Mouse (Mus musculus) midbrain, postnatal 0 days (tissue): ENCODE results near the gene Olfr199. TPM values are rescaled to one million over a fixed set of nuclear protein-coding genes. Genes with fewer than 3 reads are reported as not detected.
"Not testable (repeated sequence)": the region's sequence is repeated elsewhere in the genome, so short reads cannot be mapped to it uniquely, and the experiment has no call there.

ENCODE experiments used
- ATAC-seq: fragments of 200-750 bp; cut with Nextera tagmentation; 2 replicates; pipeline ENCODE4 v1.8.0; 2017; ENCODE audit warnings: moderate number of reproducible peaks, mild to moderate bottlenecking, moderate TSS enrichment, moderate library complexity; ENCODE audit not compliant: low FRiP score
- DNase-seq: peaks from one replicate; pipeline ENCODE4 v3.0.0-alpha.2; 2015; ENCODE audit warnings: low spot score
- H3K27ac ChIP-seq: fragments of 300-500 bp; sonication (generic); 2 replicates; pipeline ENCODE4 v1.5.1; 2014; ENCODE audit warnings: low read depth, mild to moderate bottlenecking, low read length, mixed read lengths
- H3K27me3 ChIP-seq: fragments of 300-500 bp; sonication (generic); 2 replicates; pipeline ENCODE4 v1.6.1; 2014; ENCODE audit warnings: low read length, control low read depth, mixed read lengths; ENCODE audit not compliant: insufficient read depth
- H3K36me3 ChIP-seq: fragments of 300-500 bp; sonication (generic); 2 replicates; pipeline ENCODE4 v1.6.1; 2014; ENCODE audit warnings: low read length, control low read depth, mixed read lengths; ENCODE audit not compliant: insufficient read depth
- H3K4me1 ChIP-seq: fragments of 300-500 bp; sonication (generic); 2 replicates; pipeline ENCODE4 v1.6.1; 2014; ENCODE audit warnings: mild to moderate bottlenecking, control low read depth, antibody characterized with exemption, low read length, mixed read lengths; ENCODE audit not compliant: insufficient read depth
- H3K4me2 ChIP-seq: fragments of 300-500 bp; sonication (generic); 2 replicates; pipeline ENCODE4 v1.6.1; 2014; ENCODE audit warnings: low read depth, mild to moderate bottlenecking, low read length, mixed read lengths; ENCODE audit not compliant: poor library complexity, severe bottlenecking
- H3K4me3 ChIP-seq: fragments of 300-500 bp; sonication (generic); 2 replicates; pipeline ENCODE4 v1.5.1; 2014; ENCODE audit warnings: low read depth, mild to moderate bottlenecking, low read length, moderate library complexity
- H3K9ac ChIP-seq: fragments of 300-500 bp; sonication (generic); replicated peaks from 2 replicates; pipeline ENCODE4 v1.6.1; 2014; ENCODE audit warnings: mild to moderate bottlenecking, low read length, moderate library complexity, mixed read lengths; ENCODE audit not compliant: poor library complexity, severe bottlenecking
- H3K9me3 ChIP-seq: fragments of 300-500 bp; sonication (generic); 2 replicates; pipeline ENCODE4 v1.6.1; 2016; ENCODE audit warnings: low read length, control low read depth
- CTCF ChIP-seq: IDR thresholded peaks from 2 replicates; pipeline ENCODE4 v1.5.1; 2016; ENCODE audit warnings: antibody characterized with exemption, mild to moderate bottlenecking
- WGBS: fragments of 180-500 bp; shearing (Covaris S2); extraction: QIAGEN DNeasy Blood & Tissue Kit; methylation state at CpG from one replicate; pipeline ENCODE4 v1.1.7; 2014; 5-methylcytosine and 5-hydroxymethylcytosine counted together
- polyA plus RNA-seq: library from polyadenylated mRNA; unstranded; fragments of >200 nt; fragmentation: Nextera tagmentation; extraction: Ambion mirVana; gene quantifications from 2 replicates; pipeline ENCODE4 v1.2.1, GENCODE M21; 2015
- total RNA-seq: library from RNA; depleted of rRNA; stranded (reverse); fragments of >200 nt; gene quantifications from 2 replicates; pipeline ENCODE4 v1.2.3, GENCODE M21; 2014; rRNA removed

Olfr199 gene
- total RNA-seq: not detected in 2 replicates
- not detected in 2 replicates for polyA plus RNA-seq

GRCm38 (mm10) chr16:59219667-59220066 is at the start of gene Olfr199:
TSS of gene Olfr199 (minus strand) at chr16:59219767.
- ATAC-seq, H3K36me3 ChIP-seq, H3K4me2 ChIP-seq, H3K27me3 ChIP-seq, H3K4me1 ChIP-seq, H3K27ac ChIP-seq, H3K9me3 ChIP-seq, DNase-seq, H3K9ac ChIP-seq, H3K4me3 ChIP-seq: not testable (repeated sequence)
- 82% methylated on average over 1 of the region's 1 CpGs for WGBS

- H3K27me3 ChIP-seq, H3K36me3 ChIP-seq, H3K4me2 ChIP-seq, H3K4me3 ChIP-seq, DNase-seq, H3K27ac ChIP-seq, H3K9ac ChIP-seq, ATAC-seq, H3K4me1 ChIP-seq, H3K9me3 ChIP-seq: not testable (repeated sequence)
- 80% methylated on average over 4 of the region's 4 CpGs for WGBS
Measured at GRCm38 (mm10) chr16:59269097-59269496, 49.5 kb upstream of the Olfr199 start.

GRCm38 (mm10) chr16:59249684-59250083 is 30.1 kb upstream of the Olfr199 start:
- DNase-seq: no peak
- Histone ChIP-seq H3K4me1 (no peaks in the 10 kb centered on the region), H3K4me2 (no peak overlapping the region), H3K9ac (no peak overlapping the region), H3K27ac (no peak overlapping the region), H3K27me3 (no peaks in the 10 kb centered on the region), H3K9me3 (no peaks in the 10 kb centered on the region), H3K36me3 (no peaks in the 10 kb centered on the region), H3K4me3 (no peak overlapping the region)
- no peak for ATAC-seq
- WGBS: 88% methylated on average over 17 of the region's 17 CpGs
- TF ChIP-seq CTCF: no peak

- H3K36me3 ChIP-seq, DNase-seq, H3K27ac ChIP-seq, H3K9ac ChIP-seq, ATAC-seq, H3K4me3 ChIP-seq, H3K4me1 ChIP-seq, H3K9me3 ChIP-seq, H3K4me2 ChIP-seq, H3K27me3 ChIP-seq: not testable (repeated sequence)
- 72% methylated on average over 3 of the region's 3 CpGs for WGBS
Measured at GRCm38 (mm10) chr16:59217861-59218260, 1.7 kb downstream of the Olfr199 start.

- H3K27ac ChIP-seq, H3K36me3 ChIP-seq, H3K9me3 ChIP-seq, H3K4me2 ChIP-seq, H3K4me3 ChIP-seq, H3K4me1 ChIP-seq, H3K27me3 ChIP-seq, ATAC-seq, DNase-seq, H3K9ac ChIP-seq: not testable (repeated sequence)
- 65% methylated on average over 1 of the region's 1 CpGs for WGBS
Measured at GRCm38 (mm10) chr16:59203433-59203832, 16.1 kb downstream of the Olfr199 start, which contains the start of gene Olfr198. TSS of gene Olfr198 (minus strand) at chr16:59203533.

- no peaks in the 10 kb centered on the region for H3K27me3 ChIP-seq
- H3K9me3 ChIP-seq: no peaks in the 10 kb centered on the region
- H3K4me2 ChIP-seq: no peak within 1 kb of the TSS
- H3K36me3 ChIP-seq: no peaks in the 10 kb centered on the region
- no peak within 1 kb of the TSS for H3K4me3 ChIP-seq
- WGBS: 70% methylated on average over 3 of the region's 3 CpGs
- DNase-seq: no peak
- TF ChIP-seq CTCF: no peak
- no peak within 1 kb of the TSS for H3K27ac ChIP-seq
- no peak within 1 kb of the TSS for H3K9ac ChIP-seq
- ATAC-seq: no peak
- H3K4me1 ChIP-seq: no peaks in the 10 kb centered on the region
Measured at GRCm38 (mm10) chr16:59170354-59170753, 49.2 kb downstream of the Olfr199 start, which contains the start of gene Olfr196. TSS of gene Olfr196 (minus strand) at chr16:59170454.

Other genes with a start within 250 kb of the Olfr199 start
- not detected in 2 replicates for gene Olfr183, start 224.4 kb downstream of the Olfr199 start, total RNA-seq
- not detected in 2 replicates for gene Olfr183, start 224.4 kb downstream of the Olfr199 start, polyA plus RNA-seq
- not detected in 2 replicates for gene Olfr186, start 189.5 kb downstream of the Olfr199 start, total RNA-seq
- gene Olfr186, start 189.5 kb downstream of the Olfr199 start, polyA plus RNA-seq: not detected in 2 replicates
- gene Olfr187, start 180.0 kb downstream of the Olfr199 start, total RNA-seq: not detected in 2 replicates
- gene Olfr187, start 180.0 kb downstream of the Olfr199 start, polyA plus RNA-seq: not detected in 2 replicates
- gene Olfr190, start 141.8 kb downstream of the Olfr199 start, total RNA-seq: not detected in 2 replicates
- not detected in 2 replicates for gene Olfr190, start 141.8 kb downstream of the Olfr199 start, polyA plus RNA-seq
- gene Olfr191, start 129.9 kb downstream of the Olfr199 start, total RNA-seq: not detected in 2 replicates
- gene Olfr191, start 129.9 kb downstream of the Olfr199 start, polyA plus RNA-seq: not detected in 2 replicates
- gene Olfr193, start 107.9 kb downstream of the Olfr199 start, total RNA-seq: not detected in 2 replicates
- gene Olfr193, start 107.9 kb downstream of the Olfr199 start, polyA plus RNA-seq: not detected in 2 replicates
- gene Olfr194, start 98.7 kb downstream of the Olfr199 start, total RNA-seq: not detected in 2 replicates
- not detected in 2 replicates for gene Olfr194, start 98.7 kb downstream of the Olfr199 start, polyA plus RNA-seq
- not detected in 2 replicates for gene Olfr195, start 72.7 kb downstream of the Olfr199 start, total RNA-seq
- gene Olfr195, start 72.7 kb downstream of the Olfr199 start, polyA plus RNA-seq: not detected in 2 replicates
- gene Olfr196, start 49.3 kb downstream of the Olfr199 start, total RNA-seq: not detected in 2 replicates
- not detected in 2 replicates for gene Olfr196, start 49.3 kb downstream of the Olfr199 start, polyA plus RNA-seq
- gene Olfr198, start 16.2 kb downstream of the Olfr199 start, total RNA-seq: not detected in 2 replicates
- gene Olfr198, start 16.2 kb downstream of the Olfr199 start, polyA plus RNA-seq: not detected in 2 replicates
- gene Olfr201, start 52.9 kb upstream of the Olfr199 start, total RNA-seq: not detected in 2 replicates
- gene Olfr201, start 52.9 kb upstream of the Olfr199 start, polyA plus RNA-seq: not detected in 2 replicates
- not detected in 2 replicates for gene Olfr202, start 67.0 kb upstream of the Olfr199 start, total RNA-seq
- gene Olfr202, start 67.0 kb upstream of the Olfr199 start, polyA plus RNA-seq: not detected in 2 replicates
- not detected in 2 replicates for gene Olfr203, start 79.1 kb upstream of the Olfr199 start, total RNA-seq
- not detected in 2 replicates for gene Olfr203, start 79.1 kb upstream of the Olfr199 start, polyA plus RNA-seq
- gene Olfr204, start 98.5 kb upstream of the Olfr199 start, total RNA-seq: not detected in 2 replicates
- gene Olfr204, start 98.5 kb upstream of the Olfr199 start, polyA plus RNA-seq: not detected in 2 replicates
- gene Olfr205, start 111.4 kb upstream of the Olfr199 start, total RNA-seq: not detected in 2 replicates
- not detected in 2 replicates for gene Olfr205, start 111.4 kb upstream of the Olfr199 start, polyA plus RNA-seq
- not detected in 2 replicates for gene Olfr206, start 129.5 kb upstream of the Olfr199 start, total RNA-seq
- not detected in 2 replicates for gene Olfr206, start 129.5 kb upstream of the Olfr199 start, polyA plus RNA-seq
- not detected in 2 replicates for gene Olfr209, start 144.2 kb upstream of the Olfr199 start, total RNA-seq
- not detected in 2 replicates for gene Olfr209, start 144.2 kb upstream of the Olfr199 start, polyA plus RNA-seq
- gene Gabrr3, start 187.6 kb upstream of the Olfr199 start, total RNA-seq: 0.14 and 0.16 TPM in 2 replicates
- gene Gabrr3, start 187.6 kb upstream of the Olfr199 start, polyA plus RNA-seq: not detected in 2 replicates